Mouse (Mus musculus) mouse embryonic stem cell (cell line): ENCODE data around the gene Pla2g10.
"Not testable (repeated sequence)": the region's sequence is repeated elsewhere in the genome, so short reads cannot be mapped to it uniquely, and the experiment has no call there.

Experiments used
- in situ Hi-C, 2 experiments: fragments of 300-500 bp; cut with MboI; formaldehyde crosslinking; loops; 1 replicate in 1 of 2; 3 replicates in 1 of 2; pipeline ENCODE4 v1.14.3; 2019 to 2020; ENCODE audit warnings: low sequenced_read_pairs in 2 of 2, low pct_unique_long_range_greater_than_20kb in 1 of 2, mixed read lengths in 1 of 2; ENCODE audit not compliant: unreplicated experiment in 1 of 2

Pla2g10 gene

DNA sequence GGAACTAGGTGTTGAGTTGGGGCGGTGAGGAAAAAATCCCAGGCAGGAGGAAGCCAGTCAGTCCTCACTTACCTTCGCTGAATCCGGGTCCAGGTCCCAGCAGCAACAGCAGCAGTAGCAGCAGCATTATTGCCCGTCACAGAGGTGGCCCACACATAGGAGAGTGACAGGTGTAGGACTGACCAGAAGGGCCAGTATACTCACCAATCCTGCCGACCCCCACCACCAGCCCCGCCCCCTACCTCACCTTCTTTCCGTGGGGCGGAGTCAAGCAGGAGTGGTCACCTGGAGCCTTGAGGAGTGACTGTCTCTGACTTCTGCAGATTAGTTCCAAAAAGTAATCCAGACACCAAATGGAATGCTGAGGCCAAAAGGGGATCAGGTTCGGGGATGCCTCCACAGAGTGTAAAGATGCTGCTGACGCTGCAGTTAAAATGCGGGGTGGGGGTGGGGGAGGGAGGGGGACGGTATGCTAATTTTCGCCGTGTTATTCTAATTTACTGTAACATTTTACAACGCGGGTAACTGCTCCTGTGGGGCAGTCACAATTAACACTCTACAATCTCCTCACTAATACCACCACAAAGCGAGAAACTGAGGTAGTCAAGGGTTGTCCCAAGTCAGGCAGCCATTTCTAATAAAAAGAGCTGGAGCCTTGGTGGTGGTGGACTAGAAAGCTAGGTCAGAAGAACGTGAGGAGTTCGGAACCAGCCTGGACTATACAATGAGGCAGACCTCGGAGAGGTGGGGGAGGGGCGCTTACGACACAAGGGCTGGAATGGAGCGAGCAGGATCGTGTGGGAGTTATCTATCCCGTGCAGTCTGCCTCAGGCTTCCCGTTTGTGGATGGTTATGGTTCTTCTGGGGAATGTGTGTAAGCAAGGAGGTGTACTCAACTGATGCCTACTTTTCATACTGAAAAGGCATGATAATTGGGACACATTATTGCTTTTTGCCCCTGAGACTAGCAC is at the start of gene Pla2g10:
Pla2g10 (minus strand) TSS at position 699 of the 971 bp plus-strand sequence.
- in situ Hi-C loops: no loop called here

DNA sequence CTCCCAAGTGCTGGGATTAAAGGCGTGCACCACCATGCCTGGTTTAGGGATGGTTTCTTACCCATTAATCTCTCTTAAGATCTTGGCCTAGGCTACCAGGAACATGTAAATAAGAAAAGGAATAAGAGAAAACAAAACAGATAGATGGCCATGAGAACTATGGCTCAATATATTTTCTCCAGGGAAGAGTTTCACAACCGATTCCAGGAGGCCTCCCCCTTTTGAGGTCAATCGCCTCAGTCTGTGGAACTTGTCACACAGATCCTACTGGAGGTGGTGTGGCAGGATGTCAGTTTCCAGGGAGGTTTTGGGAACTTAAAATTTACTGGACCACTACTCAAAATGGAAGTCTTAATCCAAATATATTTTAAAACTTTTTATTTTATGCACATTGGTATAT is 43.9 kb upstream of the Pla2g10 start:
- in situ Hi-C loops: not testable (repeated sequence)

DNA sequence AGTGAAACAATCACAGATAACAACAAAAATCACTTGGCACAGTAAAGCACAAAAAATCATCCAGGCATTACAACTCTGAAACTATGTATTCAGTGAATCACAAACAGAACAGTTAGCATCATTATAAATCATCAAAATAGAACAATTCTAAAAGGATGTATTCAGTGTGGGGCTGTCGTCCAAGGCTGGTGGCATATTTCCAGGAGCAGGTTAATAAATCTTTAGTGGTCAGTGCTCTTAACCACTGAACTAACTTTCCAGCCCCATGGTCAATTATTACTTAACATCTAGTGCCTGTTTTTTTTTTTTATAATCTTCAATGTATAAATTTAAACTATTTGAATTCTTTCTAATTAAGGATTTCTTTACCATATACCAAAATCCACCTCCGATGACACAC is 43.2 kb upstream of the Pla2g10 start:
- in situ Hi-C loops: not testable (repeated sequence)

DNA sequence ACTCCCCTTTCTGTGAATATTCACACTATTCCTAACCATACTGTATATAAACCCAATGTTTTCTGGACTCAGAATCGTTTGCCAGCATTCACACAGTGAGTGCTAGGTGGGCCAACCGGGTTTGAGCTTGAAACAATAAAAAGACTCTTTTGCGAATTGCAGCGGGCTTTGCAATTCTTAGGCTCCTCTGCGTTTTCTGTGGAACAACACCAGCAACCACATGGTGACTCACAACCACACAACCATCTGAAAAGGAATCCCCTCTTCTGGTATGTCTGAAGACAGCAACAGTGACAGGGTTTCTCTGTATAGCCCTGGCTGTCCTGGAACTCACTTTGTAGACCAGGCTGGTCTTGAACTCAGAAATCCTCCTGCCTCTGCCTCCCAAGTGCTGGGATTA is 41.3 kb upstream of the Pla2g10 start:
- in situ Hi-C loops: not testable (repeated sequence)

DNA sequence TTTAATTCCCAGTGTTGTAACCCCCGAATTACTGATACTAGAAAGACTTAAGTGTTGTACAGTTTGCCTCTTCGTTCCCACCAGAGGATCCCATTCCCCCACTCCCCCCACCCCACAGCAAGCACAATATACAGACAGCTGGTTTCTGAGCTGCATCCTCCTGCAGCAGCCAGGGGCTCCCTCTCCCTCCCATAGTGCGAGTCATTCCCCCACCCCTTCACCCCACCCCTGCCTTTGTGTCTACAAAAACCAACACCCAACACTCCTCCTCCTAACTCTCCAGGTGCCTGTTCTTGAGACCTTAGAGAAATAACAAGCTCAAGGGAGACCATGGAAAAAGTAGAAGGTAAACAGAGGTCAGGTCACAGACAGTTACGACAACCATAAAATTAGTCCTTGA is 40.8 kb upstream of the Pla2g10 start:
- in situ Hi-C loops: not testable (repeated sequence)

DNA sequence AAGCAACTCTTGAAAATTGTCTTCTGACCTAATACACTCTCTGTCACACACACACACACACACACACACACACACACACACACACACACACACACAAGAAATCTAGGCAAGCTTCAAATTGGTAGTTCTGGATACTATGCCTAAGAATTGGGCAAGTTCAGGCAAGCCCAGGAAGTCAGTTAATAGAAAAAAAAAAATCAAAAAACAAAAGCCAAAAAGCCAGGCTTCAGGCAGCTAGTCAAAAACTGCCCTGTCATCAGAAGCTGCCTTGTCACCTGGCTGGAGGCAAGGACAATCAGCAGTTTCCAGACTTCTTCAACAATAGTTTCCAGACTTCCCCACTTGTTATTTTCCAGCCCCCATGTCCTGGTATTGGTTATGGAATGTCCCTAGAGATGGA is 35.6 kb upstream of the Pla2g10 start:
- in situ Hi-C loops: no loop called here

DNA sequence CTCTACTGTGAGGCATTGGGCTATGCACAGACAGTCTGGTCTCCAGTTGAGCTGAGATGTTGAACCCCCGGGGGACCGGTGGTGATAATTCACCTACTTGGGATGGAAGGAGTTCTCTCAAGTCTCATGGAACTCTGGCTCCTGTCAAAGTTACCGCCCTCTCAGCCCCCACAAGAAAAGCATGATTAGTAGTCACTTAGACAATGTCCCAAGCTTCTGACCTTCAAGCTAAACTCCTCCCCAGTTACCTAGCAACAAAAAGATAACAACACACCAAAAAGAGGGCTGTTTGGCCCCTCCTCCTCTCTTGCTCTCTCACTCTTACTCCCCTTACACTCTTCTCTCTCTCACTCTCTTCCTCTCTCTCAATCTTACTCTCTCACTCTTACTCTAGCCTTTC is 33.7 kb upstream of the Pla2g10 start:
- in situ Hi-C loops: no loop called here

DNA sequence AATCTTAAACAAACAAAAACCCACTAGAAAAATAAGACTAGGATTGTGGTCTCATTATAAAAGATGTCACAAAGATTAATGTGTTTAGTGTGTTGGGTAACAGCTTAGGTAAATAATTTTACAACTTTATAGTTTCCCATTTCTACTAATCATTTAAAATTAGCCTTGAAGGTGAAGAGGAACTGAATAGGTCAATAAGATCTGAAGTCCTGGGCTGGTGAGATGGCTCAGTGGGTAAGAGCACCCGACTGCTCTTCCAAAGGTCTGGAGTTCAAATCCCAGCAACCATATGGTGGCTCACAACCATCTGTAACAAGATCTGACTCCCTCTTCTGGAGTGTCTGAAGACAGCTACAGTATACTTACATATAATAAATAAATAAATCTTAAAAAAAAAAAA is 32.0 kb upstream of the Pla2g10 start:
- in situ Hi-C loops: not testable (repeated sequence)

DNA sequence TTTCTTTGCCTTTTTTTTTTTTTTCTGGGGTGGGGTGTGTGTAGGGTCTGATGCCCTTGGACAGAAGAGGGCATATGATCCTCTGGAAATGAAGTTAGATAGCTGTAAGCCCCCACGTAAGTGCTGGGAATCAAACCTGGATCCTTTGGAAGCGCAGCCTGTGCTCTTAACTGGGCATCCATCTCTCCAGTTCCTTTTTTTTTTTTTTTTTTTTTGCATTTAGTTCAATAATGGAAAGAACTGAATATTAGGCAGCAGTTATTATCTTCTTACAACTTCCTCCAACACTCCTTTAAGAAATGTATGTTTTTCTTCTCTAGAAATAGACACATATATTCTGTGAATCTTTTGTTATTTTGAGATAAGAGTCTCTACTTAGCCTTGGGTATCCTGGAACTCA is 27.0 kb upstream of the Pla2g10 start:
- in situ Hi-C loops: no loop called here

DNA sequence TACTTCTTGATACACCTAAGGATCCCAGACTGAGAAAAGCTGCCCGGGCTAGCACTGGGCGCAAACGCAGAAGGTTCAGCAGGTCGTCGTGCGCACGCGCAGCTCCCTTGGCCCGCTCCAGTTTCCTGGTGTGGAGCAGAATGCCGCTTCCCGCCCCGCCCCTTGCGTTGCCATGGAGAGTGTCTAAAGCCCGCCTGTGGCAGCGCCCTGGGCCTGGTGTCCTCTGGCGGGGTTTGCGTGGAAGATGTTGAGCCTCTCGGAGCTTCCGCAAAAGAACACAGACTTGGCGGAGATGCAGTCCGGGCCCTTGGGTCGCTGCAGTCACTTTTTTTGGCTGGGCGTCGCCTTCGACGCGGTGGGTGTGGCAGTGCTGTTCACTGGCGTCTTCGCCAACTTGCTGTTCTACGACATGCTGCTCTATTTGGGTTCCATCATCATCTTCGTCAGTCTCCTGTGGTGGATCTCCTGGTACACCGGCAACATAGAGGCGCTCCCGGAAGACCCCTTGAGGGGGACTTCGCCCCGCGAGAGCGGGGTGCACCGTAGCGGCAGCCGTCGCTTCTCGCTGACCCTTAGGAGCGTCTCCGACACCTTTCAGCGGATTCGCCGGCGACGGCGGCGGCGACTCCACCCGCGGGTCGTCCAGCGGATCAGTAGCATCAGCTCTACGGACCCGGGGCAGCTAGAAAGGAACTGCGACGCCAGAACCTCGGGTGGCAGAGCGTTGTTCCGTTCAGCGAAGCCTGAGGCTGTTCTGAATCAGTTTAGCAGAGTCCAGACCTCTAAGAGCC is 23.8 kb upstream of the Pla2g10 start:
- in situ Hi-C loops: no loop called here

DNA sequence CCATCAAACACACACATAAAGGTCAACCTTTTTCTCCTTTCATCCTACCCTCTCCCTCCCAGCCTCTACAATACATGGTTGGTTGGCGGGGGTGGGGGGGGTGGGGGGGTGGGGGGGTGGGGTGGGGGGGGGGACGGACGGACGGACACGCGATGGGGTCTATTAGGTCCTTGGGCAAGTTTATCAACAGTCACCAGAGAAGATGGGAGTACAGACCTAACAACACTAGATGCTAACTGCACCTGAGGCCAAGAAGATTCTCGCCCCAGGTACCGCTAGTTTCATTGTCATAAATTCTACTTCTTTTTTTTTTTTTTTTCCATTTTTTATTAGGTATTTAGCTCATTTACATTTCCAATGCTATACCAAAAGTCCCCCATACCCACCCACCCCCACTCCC is 23.2 kb upstream of the Pla2g10 start:
- in situ Hi-C loops: no loop called here

DNA sequence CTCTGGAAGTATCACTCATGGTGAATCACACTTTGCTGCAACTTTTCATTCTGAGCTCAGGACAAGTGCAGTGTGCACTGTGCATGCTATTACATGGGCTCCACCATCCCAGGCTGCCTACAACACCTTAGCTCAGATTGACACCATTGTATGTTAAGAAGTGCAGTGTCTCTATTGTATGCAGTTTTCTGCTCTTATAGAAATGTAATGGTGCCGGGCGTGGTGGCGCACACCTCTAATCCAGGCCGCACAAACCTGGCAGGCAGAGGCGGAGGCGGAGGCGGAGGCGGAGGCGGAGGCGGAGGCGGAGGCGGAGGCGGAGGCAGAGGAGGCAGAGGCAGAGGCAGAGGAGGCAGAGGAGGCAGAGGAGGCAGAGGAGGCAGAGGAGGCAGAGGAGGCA is 19.8 kb upstream of the Pla2g10 start:
- in situ Hi-C loops: no loop called here

DNA sequence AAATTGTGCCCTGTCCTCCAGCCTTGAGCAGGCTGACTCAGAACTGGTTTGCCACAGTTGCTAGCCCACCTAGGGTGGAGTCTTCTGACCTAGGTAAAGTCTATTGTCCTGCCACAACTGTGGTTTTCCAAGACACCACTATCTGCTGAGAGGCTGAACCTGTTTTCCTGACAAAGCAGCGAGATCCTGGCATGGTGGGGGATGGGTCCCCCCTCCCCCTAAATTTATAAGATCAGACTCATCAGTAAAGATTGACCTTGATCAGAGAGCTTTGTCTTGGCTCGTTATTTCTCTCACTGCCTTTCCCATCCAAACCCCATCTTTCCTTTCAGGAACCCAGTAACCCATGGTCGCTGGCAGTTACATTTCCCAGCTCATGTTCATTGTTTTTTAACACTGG is 19.2 kb upstream of the Pla2g10 start:
- in situ Hi-C loops: no loop called here

DNA sequence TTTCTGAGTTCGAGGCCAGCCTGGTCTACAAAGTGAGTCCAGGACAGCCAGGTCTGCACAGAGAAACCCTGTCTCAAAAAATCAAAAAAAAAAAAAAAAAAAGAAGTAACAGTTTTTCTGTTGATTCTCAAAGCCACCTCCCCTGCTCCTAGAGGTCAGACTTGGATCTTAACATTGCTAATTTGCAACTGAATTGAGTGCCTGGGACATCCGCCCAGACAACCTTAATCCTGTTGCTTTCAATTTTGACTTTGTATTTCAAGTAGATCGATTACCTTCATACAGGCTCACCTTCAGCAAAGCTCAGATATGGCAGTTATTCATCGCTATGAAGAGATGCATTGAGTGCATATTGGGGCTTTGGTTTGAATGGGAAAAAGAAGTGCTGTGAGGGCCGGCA is 18.5 kb upstream of the Pla2g10 start:
- in situ Hi-C loops: no loop called here

DNA sequence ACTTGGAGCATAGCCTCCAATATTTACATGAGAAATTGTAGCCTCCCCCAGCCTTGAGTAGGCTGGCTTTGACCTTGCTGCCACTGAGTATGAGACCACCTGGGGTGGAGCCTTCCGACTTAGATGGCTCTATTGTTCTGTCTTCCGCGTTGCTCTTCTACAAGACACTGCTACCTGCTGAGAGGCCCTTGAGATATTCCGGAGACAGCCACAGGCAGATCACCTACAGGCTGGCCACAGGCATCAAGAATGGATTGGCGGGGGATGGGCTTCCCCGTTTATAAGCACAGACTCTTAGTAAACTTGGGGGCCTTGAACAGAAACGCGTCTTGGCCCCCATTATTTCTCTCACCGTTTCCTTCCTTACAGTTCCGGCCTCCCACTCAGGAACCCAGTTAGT is 18.0 kb upstream of the Pla2g10 start:
- in situ Hi-C loops: not testable (repeated sequence)

DNA sequence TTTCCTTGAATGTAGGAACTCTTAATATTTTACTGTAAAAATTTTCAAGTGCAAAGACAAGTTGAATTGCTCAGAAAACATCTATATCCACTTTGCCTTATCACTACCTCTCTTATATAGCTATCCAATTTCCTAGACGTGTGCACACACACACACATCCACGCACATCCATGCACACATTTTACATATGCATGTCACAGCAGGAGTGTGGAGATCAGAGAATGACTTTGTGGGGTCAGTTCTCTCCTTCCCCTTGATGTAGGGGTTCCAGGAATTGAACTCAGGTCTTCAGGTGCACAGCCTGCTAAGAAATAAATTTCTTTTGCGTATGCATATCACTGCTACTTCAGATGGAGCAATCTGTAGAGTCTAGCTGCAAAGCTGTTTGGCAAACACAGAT is 17.3 kb upstream of the Pla2g10 start:
- in situ Hi-C loops: no loop called here

DNA sequence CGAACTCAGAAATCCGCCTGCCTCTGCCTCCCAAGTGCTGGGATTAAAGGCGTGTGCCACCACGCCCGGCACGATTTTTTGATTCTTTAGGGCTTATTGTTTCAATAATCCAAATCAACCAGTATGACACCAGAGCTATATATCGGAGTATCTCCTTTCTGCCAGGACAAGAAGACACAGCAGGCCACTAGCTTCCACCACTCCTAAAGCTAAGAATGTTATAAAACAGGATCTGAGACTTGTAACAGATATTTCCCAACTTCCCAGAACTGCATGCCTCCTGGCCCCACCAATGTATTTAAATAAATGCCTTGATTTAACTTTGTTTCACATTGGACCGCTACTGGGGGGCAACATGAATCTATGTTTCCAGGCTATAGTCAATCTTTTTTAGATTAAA is 16.9 kb upstream of the Pla2g10 start:
- in situ Hi-C loops: no loop called here

DNA sequence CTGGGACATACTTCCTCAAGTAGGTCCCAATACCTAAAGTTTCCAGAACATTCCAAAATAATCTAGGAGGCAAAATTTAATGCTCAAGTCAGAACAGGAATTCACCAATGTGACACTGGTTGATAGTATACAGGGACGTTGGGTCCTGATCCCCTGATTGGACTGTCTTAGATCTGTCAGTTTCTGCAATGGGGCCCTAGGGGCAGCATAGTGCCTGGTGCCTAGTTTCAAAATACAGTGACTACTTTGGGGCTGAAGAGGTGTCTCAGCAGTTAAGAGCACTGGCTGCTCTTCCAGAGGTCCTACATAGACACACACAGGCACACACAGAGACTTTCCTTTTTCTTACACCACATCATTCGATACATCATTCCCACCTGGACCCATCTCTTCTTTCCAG is 10.1 kb upstream of the Pla2g10 start:
- in situ Hi-C loops: no loop called here

DNA sequence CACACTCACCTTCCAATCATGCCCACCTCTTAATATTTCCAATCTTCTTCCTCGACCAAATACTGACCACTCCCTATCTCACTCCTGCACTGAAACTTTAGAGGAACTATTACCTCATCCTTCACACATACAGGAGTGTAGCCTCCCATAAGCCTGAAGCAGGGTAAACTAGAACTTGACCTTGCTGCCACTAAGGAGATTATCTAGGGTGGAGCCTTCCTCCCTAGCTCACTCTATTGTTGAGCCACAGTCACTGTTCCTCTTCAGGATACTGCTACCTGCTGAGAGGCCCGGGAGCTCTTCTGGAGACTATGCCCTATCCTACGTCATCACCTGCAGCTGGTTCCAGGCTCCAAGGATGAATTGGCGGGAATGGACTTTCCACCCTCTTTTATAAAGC is 8.3 kb upstream of the Pla2g10 start:
- in situ Hi-C loops: not testable (repeated sequence)

DNA sequence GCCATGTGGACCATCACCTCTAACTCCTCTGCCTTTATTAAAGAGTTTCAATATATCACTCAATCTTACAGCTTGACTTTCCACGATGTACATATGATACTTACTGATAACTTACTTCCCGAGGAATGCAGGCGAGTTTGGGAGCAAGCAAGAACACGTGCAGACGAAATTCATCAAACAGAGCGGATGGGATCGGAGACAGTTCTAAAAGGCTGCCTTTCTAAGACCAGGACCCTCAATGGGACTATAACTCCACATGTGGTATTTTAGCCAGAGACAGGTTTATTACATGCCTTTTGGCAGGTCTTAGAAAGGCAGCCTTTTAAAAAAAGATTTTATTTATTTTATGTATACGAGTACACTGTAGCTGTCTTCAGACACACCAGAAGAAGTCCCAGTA is 5.2 kb upstream of the Pla2g10 start:
- in situ Hi-C loops: no loop called here
